Mouse (Mus musculus) lung, adult 2 months (tissue): ENCODE data around the gene Olfr649.

ENCODE experiments used
- CTCF ChIP-seq: fragments of 200-500 bp; IDR thresholded peaks from 2 replicates; pipeline ENCODE4 v1.5.1; 2011; ENCODE audit warnings: mild to moderate bottlenecking, low read length, control low read depth; ENCODE audit not compliant: insufficient read depth
- POLR2A ChIP-seq: fragments of 200-500 bp; IDR thresholded peaks from 2 replicates; pipeline ENCODE4 v1.6.1; 2011; ENCODE audit warnings: low read depth, mild to moderate bottlenecking, control low read depth, low read length, borderline replicate concordance; ENCODE audit errors: extremely low read depth

- TF ChIP-seq CTCF (no peak; the same call in 1 of the 2 replicates), POLR2A (peak; percentile 55; the same call in 1 of the 2 replicates)
These were observed 48.7 kb upstream of the Olfr649 start, which contains the start of gene Trim34a for GRCm38 (mm10) chr7:104244287-104245181.
